Mouse (Mus musculus): ENCODE data around the gene AL731706.1.

DNA sequence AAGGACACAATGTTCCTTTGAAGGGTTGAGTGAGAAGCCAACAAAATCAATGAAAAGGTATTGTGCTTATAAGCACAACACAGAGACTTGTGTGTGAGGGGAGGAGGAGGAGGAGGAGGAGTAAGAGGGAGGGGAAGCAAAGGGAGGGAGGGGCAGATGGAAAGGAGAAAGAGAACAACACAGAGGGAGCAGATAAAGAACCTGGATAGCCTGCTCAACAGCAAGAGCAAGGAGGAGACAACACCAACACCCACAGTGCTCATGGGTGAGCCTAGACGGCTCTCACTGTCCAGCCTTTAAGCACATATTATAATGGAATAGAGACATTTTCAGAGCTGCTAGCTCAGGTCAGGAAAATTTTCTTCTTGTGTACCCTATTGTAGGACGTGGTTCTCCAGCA is 18.1 kb upstream of the AL731706.1 start:
- no peak for TF ChIP-seq CTCF (IDR thresholded peaks at IDR 0.05; ENCODE audit: low read depth, low read length)
- no peak for TF ChIP-seq EP300 (IDR thresholded peaks at IDR 0.05; ENCODE audit: insufficient read depth, low read depth, low read length)
